Mouse (Mus musculus) E14TG2a.4 (cell line): ENCODE results near the gene Tanc2.

Experiments
- H3K27me3 ChIP-seq: 2 replicates; pipeline ENCODE4 v1.6.1; 2014; ENCODE audit warnings: low read length, control low read depth; ENCODE audit not compliant: insufficient read depth
- H3K36me3 ChIP-seq: 2 replicates; pipeline ENCODE4 v1.6.1; 2014; ENCODE audit warnings: low read length, control low read depth; ENCODE audit not compliant: insufficient read depth
- H3K4me1 ChIP-seq: replicated peaks from 2 replicates; pipeline ENCODE4 v1.6.1; 2014; ENCODE audit warnings: low read depth, low read length, control low read depth
- H3K4me3 ChIP-seq: replicated peaks from 2 replicates; pipeline ENCODE4 v1.5.1; 2014; ENCODE audit warnings: mild to moderate bottlenecking, low read length
- H3K9me3 ChIP-seq: 2 replicates; pipeline ENCODE4 v1.6.1; 2014; ENCODE audit warnings: low read length, control low read depth
- CTCF ChIP-seq: conservative IDR thresholded peaks from 2 replicates; pipeline ENCODE4 v1.5.1; 2014; ENCODE audit warnings: low read length
- NANOG ChIP-seq: IDR thresholded peaks from 2 replicates; pipeline ENCODE4 v1.6.1; 2014; ENCODE audit warnings: borderline replicate concordance, low read length, mixed read lengths
- POU5F1 ChIP-seq: IDR thresholded peaks from 2 replicates; pipeline ENCODE4 v1.6.1; 2014; ENCODE audit warnings: low read length, borderline replicate concordance

The Tanc2 gene

DNA sequence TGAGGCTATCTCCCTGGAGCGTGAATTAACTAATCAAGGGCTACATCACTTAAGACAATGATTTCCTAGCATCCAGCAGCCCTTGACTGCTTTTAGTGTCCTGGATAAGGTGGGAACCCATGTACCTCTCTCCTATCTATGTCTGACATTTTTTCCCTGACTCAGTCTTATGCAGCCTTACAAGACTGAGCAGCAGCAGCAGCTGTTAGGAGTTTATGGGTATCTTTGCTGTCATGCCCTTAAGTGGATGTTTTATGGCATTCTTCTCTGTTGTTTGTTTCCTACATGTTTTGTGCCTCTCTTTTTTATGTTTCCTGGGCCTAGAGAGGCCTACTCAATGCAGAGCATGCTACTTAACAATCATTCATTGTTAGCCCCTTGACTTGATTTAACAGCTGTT lies 78.1 kb downstream of the Tanc2 start:
- no peaks in the 10 kb centered on the region for H3K4me1 ChIP-seq
- no peaks in the 10 kb centered on the region for H3K9me3 ChIP-seq
- TF ChIP-seq CTCF = no peak
- TF ChIP-seq POU5F1 = no peak
- TF ChIP-seq NANOG = no peak

DNA sequence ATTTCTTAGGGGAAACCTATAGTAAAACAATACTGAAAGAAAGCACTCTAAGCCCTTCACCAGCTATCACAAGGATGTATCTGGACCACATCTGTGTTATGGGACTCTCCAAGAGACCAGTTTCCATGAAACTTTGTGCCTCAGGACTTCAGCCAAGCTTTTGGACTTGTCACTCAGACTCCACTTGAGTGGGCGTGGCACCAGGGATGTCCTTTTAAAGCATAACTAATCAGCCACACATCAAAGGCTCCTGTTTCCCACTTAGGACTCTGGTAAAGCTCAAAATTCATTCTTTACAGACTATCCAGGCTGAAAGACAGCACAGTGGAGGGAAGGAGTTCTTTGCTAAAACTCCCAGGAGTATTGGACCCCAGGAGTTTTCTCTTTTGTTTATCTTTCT lies 89.2 kb downstream of the Tanc2 start:
- TF ChIP-seq NANOG (no peak), POU5F1 (no peak), CTCF (no peak)
- no peaks in the 10 kb centered on the region for H3K36me3 ChIP-seq
- no peaks in the 10 kb centered on the region for H3K9me3 ChIP-seq
- no peaks in the 10 kb centered on the region for H3K27me3 ChIP-seq
- no peak overlapping the region for H3K4me3 ChIP-seq
- H3K4me1 ChIP-seq = no peaks in the 10 kb centered on the region

More for the DNA sequence above, 78.1 kb downstream of the Tanc2 start:
- Histone ChIP-seq H3K27me3 (no peaks in the 10 kb centered on the region), H3K4me3 (no peak overlapping the region), H3K36me3 (no peaks in the 10 kb centered on the region)

DNA sequence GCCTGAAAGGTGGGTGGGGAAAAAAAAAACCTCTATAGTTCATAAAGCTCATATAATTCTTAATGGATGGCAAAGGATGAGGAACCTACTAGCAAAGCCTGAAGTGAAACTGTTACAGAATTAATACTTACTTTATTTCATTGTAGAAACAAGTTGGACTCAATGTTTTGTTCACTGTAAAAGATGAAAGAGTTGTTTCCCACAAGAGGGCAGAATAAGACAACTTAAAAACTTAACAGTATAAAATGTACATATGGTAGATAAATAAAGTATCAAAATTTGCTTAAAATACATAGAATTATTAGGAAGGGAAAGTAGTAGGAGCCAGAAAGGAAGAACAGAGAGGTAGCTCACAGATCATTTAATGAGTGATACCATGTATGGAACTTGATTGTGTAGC lies 95.0 kb downstream of the Tanc2 start:
- Histone ChIP-seq H3K36me3 (no peaks in the 10 kb centered on the region), H3K27me3 (no peaks in the 10 kb centered on the region), H3K4me1 (no peaks in the 10 kb centered on the region), H3K9me3 (no peaks in the 10 kb centered on the region), H3K4me3 (no peak overlapping the region)
- TF ChIP-seq NANOG (no peak), POU5F1 (no peak), CTCF (no peak)

- TF ChIP-seq NANOG (no peak), CTCF (no peak), POU5F1 (no peak)
Measured at GRCm38 (mm10) chr11:105700528-105700927, 110.7 kb downstream of the Tanc2 start.

GRCm38 (mm10) chr11:105719660-105720059 lies 129.9 kb downstream of the Tanc2 start:
- TF ChIP-seq NANOG (no peak), POU5F1 (no peak), CTCF (no peak)
- no peaks in the 10 kb centered on the region for H3K27me3 ChIP-seq

More at GRCm38 (mm10) chr11:105700528-105700927, 110.7 kb downstream of the Tanc2 start:
- Histone ChIP-seq H3K4me3 (no peak overlapping the region), H3K9me3 (no peaks in the 10 kb centered on the region), H3K27me3 (no peaks in the 10 kb centered on the region), H3K36me3 (no peaks in the 10 kb centered on the region), H3K4me1 (no peaks in the 10 kb centered on the region)

DNA sequence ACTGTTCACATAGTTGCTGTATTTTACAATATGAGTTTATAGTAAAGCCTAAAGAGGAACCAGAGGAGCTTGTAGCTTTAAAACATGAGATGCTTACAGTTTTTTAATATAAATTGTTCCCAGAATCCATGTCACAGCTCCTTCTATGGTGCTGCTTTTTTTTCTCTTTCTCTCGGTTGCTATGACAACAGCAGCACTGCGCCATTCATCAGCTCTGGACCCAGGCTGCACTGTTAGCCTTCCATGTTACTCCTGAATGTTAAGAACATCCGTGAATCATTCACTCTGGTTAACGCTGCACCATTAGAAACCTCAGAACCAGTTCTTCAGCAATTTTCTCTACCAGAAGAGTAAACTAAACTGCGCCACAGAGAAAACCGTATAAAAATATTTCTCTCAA lies 141.8 kb downstream of the Tanc2 start:
- H3K4me1 ChIP-seq = no peaks in the 10 kb centered on the region
- TF ChIP-seq CTCF (no peak), POU5F1 (no peak)
- H3K9me3 ChIP-seq = no peaks in the 10 kb centered on the region

More at GRCm38 (mm10) chr11:105719660-105720059, 129.9 kb downstream of the Tanc2 start:
- Histone ChIP-seq H3K4me3 (no peak overlapping the region), H3K36me3 (no peaks in the 10 kb centered on the region), H3K9me3 (no peaks in the 10 kb centered on the region), H3K4me1 (no peaks in the 10 kb centered on the region)

DNA sequence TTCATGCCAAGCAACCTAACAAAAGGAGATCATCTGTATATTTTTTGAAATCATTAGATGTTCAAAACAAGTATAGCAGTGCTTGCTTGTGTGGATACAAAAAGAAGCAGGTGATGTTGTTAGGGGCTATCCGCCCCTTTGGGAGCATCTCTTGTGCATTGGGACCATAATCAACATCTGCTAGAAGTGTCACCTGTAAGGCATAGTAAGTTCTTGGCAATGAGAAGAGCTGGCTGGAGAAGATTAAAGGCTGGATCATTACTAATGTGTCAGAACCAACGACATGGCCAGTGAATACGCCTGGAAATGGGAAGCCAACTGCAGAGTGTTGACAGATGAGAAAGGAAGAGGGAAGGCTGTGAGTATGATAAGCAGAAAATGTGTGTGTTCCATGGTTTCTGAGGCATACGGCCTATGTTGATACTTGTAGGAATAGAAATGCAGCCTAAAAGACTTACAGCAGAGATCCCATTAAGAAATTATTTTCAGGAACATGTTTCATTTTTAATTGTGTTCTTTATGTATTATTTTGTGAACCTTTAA lies 142.3 kb downstream of the Tanc2 start:
- Histone ChIP-seq H3K27me3 (no peaks in the 10 kb centered on the region), H3K36me3 (no peaks in the 10 kb centered on the region), H3K9me3 (no peaks in the 10 kb centered on the region), H3K4me3 (no peak overlapping the region), H3K4me1 (no peaks in the 10 kb centered on the region)
- TF ChIP-seq CTCF = no peak
- no peak for TF ChIP-seq POU5F1
- TF ChIP-seq NANOG = no peak

More for the DNA sequence above, 141.8 kb downstream of the Tanc2 start:
- no peak overlapping the region for H3K4me3 ChIP-seq
- H3K27me3 ChIP-seq = no peaks in the 10 kb centered on the region
- H3K36me3 ChIP-seq = no peaks in the 10 kb centered on the region

DNA sequence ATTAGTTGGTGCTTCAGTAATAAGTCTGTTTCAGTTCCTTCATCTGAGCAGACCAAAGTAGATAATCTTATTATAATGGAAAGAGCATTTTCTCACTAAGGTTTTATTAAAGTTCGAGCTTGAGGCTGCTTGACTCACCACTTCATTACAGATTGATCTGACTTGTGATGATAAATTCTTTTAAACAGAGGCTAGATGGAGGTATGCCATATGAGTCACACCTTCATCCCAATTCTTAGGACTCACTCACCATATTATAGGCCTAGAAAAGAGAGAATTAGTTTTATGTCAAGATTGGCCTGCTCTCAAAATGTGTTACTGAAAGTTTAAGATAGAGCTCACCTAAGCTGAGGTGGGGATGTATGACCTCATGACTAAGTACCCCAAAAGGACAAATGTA lies 153.4 kb downstream of the Tanc2 start:
- no peak for TF ChIP-seq CTCF
- no peak for TF ChIP-seq NANOG
- no peak for TF ChIP-seq POU5F1
- H3K4me3 ChIP-seq = no peak overlapping the region
- H3K36me3 ChIP-seq = no peaks in the 10 kb centered on the region
- no peaks in the 10 kb centered on the region for H3K9me3 ChIP-seq
- no peaks in the 10 kb centered on the region for H3K27me3 ChIP-seq
- no peaks in the 10 kb centered on the region for H3K4me1 ChIP-seq
